Mouse (Mus musculus) forelimb bud, embryonic 11.5 days (tissue): ENCODE measurements around the gene Rcc2.

ENCODE experiments used
- DNase-seq: peaks from one replicate; pipeline ENCODE4 v3.0.0-alpha.2; 2012; ENCODE audit warnings: low read depth, low spot score

The Rcc2 gene

DNA sequence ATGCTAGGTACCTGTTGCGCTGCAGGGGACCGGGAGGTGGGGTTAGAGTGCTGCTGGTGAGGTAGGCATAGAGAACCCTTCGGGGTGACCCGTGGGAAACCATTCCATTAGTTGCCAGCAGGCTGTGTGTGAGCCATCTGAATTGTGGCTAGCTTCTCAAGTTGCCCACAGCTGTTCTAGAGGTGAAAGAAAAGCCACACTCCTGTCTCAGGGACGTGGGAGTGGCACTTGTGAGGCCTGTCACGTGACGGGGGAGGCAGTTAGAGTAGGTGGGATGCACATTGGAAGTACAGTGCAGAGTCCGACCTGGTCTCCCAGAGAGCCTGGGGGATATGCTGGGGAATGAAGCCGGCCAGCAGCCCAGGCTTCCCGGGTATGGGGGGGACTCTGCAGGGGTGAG, 9.3 kb downstream of the Rcc2 start:
- no peak for DNase-seq

DNA sequence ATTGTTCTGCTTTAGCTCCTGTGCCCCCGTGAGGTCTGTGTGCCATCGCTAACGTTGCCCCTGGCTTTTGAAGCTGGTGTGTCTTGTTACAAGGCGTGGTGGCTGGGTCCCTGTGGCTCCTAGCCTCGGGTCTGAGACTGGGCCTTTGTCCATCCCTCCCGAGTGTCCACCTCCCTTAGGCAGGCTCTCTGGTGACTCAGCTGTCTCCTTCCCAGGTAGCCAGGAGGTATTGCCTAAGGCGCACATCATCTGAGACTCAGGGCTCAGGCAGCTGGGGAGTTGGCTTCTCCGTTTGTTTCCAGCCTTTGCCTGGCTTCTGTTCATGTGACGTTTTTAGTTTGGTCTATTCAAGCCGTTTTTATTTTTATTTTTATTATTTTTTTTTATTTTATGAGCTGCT, 10.4 kb downstream of the Rcc2 start:
- DNase-seq, result no peak

DNA sequence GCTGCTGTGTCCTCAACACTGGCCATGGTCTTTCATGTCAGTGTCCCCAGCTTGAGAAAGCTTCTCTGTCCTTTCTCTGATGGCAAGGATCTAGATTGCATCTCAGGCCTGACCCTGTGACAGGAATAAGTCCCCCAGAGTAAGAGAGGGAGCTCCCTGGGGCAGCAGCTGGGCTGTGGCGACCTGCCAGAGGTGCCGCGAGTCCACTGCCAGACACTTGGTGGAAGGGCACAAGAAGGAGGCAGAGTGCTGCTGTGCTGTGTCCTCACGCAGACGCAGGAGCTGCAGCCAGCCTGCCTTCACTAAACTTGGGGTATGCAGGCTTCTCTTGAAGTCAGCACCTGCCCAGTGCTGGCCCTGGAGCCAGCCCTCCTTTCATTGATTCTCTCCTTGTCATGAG, 11.0 kb downstream of the Rcc2 start:
- DNase-seq, result no peak

DNA sequence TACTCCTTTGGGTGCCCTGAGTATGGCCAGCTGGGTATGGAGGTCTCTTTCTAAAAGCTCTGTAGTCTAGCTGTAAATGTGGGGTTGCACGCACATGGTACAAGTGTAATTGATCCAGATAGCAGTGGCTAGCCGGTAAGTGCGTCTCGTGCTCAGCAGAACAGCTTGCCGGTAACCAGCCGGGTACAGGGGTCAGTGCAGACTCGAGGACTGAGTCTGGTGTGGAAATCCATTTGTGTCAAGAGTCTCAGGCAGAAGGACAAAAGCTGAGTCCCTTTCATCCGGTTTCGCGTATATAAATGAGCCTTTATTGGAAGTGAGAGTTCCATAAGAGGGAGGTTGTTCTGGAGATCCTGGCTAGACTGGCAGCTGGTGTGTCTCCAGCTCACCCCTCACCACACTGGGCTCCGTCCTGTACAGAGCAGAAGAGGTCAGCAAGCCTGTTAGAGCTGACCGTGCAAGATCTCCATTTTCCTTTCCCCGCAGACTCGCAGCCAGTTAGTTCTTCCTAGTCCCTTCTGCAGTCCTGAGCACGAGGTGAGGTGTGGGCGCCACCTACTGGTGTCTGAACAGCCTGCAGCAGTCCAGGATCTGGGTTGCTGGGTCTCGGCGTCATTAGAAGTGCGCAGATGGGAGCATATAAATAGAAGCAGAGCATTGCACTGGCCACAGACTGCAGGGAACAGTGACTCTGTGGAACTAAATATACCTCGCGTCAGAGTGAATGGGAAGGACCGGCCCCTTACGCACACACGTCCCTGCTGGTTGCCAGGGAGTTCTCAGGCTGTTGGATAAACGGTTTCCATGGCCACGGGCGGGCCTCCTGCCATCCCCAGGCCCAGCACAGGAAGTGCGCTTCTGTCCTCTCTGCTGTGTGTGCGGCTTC, 13.4 kb downstream of the Rcc2 start:
- DNase-seq, result peak; percentile 85

DNA sequence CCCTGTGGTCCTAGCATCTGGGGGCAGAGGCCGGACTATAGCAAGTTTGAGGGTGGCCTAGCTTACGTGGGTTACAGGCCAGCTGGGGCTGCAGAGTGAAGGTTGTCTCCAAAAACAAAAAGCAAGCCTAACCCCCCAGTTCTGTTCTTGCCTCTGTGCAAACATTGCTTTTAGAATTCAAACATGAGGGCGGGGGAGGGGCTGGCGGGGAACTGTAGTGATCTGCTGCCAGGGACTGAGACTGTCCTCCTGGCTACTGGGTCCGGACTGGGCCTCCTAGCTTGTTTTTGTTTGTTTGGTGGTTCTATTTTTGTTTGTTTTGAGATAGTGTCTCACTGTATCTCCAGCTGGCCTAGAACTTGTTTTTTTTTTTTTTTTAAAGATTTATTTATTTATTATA, 14.2 kb downstream of the Rcc2 start:
- DNase-seq, result no peak

DNA sequence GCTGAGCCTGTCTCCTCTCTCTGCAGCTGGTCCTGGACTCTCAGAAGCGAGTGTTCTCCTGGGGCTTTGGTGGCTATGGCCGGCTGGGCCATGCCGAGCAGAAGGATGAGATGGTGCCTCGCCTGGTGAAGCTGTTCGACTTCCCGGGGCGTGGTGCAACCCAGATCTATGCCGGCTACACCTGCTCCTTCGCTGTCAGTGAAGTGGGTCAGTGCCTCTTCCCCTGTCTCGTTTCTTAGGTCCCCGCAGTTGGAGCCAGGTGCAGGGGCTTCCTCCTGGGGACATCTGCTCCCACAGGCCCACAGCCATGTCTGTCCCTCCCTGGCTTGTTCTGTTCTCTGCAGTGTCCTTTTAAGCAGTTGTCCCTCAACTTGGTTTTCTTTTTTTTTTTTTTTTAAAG, 16.7 kb downstream of the Rcc2 start:
- DNase-seq, result no peak

DNA sequence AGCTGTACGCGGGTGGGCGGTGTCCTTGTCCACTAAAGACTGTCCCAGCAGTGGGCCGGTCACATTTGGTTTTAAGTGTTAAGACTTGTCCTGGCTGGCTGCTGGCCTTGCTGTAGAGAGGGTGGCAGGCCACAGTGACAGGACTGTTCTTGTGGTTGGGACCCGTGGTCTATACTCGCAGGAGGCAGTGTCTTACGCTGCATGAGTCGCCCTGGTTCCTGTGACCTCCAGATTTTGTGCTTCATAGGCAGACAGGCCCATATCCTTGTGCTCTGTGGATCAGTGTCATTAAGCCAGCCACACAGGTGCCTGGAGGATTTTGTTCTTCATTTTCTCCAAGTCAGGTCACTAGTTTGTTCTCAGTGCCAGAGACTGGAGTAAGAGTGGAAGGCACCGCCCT, 18.1 kb downstream of the Rcc2 start:
- no peak for DNase-seq

DNA sequence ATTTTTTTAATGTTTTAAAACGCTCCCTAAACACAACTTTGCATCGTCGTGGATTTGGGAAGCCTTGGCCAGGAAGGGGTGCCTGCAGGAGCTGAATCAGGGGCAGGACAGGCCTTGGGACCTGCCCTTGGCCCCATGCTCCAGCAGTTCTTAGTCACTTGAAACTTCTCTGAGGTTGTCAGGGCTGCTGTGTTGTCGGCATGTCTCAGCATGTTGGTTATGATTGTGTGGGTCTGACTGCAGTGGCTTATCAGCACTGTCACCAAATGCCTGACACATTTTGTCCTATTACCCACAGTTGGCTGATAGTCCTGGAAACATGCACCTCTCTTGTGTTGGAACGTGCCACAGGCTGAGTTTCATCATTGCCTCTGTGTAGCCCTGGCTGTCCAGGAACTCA, 19.8 kb downstream of the Rcc2 start:
- DNase-seq, result no peak

DNA sequence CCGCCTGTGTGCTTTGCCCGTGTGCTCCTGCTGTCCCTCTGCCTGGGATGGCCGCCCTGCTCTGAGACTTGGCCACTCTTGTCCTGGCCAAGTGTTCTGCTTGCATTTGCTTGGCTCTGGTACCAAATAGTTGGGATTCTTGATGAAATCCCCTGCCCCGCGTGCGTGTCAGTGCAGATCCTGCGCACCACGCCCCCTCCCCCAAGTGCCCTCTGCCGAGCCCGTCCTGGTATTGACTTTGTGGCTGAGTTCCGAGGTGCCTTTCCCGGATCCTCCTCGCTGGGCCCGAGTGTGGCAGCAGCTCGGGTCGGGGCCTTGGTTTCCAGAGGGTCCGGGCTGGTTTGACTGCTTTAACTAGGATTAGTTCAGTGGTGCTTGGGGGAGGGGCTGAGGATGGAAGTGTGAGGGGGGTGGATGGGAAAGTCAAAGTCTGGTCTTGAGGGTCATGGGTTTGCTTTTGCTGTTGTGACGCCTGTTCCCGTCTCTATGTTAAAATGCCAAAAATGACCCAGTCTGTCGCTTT, 21.7 kb downstream of the Rcc2 start:
- DNase-seq, result no peak

DNA sequence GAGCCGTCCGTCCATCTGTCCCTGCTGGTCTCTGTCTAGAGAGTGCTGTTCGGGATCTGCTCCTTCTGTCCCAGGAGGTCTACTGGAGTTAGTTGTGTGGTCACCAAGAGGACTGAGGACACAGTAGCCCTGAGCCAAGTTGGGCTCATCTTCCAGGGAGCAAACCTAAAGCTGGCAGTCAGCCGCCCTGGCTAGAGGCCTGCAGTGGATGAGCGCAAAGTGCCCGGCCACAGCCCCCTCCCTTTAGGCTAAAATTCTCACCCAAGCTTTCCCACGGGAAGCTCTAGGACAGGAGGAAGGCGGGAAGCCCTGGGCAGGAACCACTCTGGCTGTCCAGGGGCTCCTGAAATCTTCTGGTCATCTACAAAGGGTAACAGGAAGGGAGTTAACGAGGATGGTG, 22.4 kb downstream of the Rcc2 start:
- no peak for DNase-seq

DNA sequence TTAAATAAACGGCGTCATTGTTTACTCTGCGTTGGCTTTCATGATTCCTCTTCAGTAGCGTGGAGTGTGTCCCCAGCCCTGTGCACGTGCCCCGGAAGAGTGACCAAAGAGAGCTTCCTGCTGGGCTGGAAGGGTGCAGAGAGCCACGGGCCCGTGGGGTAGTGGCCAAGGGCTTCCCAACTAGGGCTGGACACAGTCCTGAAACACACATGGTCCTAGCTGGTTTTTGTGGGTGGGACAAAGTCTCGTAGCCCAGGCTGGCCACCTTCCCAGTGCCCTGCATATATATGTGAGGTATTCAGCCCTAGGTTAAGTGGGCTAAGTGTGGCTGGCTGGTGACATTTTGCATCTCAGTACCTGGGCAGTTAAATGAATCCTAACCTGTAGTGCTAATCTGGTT, 22.9 kb downstream of the Rcc2 start:
- DNase-seq, result no peak

DNA sequence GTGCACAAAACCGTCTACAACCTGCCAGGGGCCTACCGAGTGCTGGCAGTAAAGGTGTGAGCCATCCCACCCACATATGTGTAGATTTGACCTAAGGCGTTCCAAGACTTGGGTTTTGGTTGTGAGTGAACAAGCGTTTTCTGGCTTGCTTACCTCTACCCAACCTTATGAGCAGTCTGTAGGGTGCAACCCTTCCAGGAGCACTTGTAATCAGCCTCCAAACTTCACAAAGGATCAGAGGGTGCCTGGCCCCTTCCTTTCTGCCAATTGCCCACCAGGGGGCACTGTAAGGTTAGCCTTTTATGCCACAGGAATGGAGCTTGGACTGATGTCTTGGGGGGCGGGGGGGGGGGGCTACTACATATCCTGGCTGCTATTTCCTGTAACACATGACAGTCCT, 23.5 kb downstream of the Rcc2 start:
- peak; percentile 61 for DNase-seq

DNA sequence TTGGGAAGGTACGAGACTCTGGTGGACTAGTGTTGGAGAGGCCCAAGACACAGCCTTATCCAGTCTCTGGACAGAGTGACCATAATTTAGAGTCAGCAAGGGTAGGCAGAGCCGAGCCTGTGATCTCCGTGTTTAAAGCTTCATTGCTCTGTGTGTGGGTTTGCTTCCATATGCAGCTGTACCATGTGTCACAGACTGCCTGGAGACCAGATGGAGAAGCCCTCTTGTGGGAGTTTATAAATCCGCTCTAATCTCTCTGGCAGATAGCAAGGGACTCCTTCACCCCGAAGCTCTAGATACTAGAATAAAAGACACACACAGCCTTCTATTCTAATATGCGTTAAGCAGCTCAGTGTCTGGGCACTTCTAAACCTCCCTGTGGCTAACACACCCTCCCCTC, 24.4 kb downstream of the Rcc2 start:
- DNase-seq, result no peak

DNA sequence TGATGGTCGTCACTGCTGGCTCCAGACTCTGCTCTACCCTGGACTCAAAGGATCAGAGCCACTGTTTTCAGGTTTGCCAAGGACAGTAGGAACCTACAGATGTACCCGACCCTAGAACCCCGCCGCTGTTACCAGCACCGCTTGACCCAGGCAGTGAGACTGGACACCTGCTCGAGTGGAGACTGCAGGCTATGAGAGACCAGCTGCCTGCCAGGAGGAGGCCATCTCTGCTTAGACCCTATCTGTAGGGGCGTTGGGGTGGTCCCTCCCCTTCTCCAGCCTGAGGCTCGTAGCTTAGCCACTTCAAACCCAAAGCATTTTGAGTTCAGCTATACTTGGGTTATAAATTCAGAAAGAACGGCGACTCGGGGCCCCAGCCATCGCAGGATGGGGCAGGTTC, 26.6 kb downstream of the Rcc2 start:
- DNase-seq, result no peak

DNA sequence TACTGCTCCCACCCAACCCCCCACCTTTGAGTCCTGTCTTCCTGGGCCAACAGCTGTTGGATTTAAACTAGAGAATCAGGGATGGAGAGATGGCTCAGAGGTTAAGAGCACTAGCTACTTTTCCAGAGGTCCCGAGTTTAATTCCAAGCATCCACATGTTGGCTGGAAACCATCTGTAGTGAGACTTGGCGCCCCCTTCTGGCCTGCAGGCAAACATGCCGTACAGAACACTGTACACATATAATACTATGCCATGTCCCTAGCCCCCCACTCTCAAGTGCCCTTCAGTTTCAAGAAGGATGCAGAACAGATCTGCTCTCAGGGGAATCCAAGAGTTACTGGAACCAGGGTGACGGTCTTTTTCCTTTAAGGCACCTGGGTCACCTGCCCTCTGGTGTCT, 31.3 kb downstream of the Rcc2 start:
- DNase-seq, result no peak

DNA sequence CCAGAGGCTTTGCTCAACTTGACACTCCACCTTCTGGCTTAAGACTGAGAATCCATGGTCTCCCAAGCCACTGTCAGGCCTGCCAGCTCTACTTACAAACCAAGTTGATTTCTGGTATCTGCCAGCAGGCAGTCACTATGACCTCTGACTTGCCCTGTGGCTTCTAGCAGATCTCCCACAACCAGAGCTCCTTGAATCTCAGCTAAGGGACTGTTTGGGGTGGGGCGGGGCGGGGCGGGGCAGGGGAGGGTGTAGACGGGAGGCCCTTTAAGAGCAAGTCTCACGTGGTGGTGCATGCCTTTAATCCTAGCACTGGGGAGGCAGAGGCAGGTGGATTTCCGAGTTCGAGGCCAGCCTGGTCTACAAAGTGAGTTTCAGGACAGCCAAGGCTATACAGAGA, 32.5 kb downstream of the Rcc2 start:
- no peak for DNase-seq

DNA sequence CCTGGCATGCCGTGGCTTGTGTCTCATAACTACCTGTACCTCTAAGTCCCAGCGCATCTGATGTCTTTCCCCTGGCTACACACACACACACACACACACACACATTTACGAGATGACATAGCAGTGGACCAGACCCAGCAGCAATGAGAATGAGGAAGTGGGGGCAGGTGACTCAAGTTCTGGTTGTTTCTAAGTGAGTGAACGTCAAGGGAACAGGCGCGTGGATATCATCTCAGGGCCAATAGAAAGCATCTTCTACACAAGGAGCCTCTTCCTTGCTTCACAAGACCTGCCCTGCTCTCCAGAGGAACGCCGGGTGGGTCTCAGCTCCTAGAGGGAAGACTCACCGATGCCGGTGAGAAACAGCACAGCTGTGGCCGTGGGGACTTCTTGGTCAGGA, 40.3 kb downstream of the Rcc2 start:
- DNase-seq, result no peak

DNA sequence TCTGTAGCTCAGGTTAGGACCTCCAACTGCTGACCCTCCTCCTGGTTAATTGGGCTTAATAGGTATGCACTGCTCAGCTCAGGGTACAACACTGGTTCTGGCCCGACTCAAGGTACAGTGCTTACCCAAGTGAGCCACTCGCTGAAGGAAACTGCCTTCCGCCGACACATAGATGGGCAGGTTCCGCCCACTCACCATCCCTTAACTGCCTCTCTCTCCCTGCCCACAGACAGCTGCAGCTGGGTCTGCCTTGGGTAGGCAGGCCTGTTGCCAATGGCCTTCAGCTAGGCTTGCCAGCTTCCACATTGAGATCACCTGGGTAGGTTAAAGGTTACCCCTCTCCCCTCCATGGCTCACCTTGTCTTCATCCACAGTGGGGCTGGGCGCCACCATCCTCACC, 41.1 kb downstream of the Rcc2 start:
- DNase-seq, result no peak

DNA sequence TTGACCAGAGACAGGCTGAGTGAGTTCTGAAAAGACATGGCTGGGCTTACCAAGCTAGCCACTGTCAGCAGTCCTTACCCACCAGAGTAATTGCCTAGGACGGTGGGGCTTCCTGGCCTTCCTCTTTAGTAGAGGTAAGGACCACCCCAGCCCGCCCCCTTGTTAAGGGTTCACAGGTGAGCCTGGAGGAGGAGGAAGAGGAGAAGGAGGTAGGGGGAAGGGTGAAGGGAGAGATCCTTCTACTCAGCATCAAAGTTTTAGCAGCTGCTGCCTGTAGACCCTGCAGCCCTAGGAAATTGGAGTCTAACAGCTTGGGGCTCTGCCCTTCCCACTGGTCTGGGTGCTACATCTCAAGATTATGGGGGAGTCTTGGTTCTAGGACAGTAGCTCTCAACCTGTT, 42.2 kb downstream of the Rcc2 start, which contains the start of gene Padi6:
Gene Padi6 (minus strand): TSS at position 101 of the 400 bp plus-strand sequence.
- no peak for DNase-seq

DNA sequence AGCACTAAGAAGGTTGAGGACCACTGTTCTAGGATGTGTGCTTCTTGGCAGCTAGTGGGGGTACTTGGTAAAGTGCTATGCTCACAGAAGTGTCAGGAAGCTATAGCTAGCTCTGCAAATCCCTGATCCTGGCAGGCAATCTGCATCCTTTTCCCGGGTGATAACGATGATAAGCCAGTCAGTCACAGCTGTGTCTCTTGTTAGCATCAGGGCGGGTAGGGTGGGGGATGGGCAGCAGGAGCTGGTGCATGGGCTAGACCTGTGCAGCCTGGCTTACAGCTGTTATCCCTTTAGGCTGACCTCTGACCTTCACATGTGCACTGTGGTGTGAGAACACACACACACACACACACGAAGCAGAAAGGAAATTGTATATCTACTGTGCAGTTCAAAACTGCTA, 42.7 kb downstream of the Rcc2 start:
- no peak for DNase-seq

DNA sequence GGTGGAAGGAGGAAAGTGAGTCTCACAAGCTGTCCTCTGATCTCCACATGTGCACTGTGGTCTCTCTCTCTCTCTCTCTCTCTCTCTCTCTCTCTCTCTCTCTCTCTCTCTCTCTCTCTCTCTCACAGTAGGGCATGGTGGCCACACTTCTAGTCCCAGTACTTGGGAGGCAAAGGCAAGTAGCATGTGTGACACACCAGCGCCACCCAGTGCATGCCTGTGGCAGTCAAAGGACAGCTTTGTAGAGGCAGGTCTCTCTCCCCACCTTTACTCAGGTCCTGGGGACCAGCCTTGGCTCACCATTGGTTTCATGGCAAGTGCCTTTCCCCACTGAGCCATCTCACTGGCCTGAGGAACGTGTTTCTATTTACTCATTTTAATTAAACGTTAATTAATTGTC, 44.3 kb downstream of the Rcc2 start:
- peak; percentile 49 for DNase-seq

DNA sequence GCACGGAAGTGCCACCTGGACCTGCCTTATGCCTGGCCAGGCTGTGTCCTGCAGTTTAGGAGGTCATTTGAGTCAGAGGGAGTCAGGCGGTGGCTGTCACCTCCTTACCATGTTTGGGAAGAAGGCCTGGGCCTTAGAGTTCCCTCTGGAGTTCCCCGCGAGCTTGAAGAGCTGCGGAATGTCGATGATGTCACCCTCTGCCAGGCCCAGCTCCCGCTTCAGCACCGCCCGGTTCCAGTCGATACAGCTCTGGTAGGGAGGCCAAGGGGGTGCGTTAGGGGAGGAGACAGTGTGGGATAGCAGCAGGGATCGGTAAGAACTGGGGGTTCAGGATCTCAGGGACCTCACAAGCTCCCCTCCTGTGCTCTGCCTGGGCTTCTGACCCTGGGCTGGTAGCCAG, 47.6 kb downstream of the Rcc2 start:
- DNase-seq, result no peak

DNA sequence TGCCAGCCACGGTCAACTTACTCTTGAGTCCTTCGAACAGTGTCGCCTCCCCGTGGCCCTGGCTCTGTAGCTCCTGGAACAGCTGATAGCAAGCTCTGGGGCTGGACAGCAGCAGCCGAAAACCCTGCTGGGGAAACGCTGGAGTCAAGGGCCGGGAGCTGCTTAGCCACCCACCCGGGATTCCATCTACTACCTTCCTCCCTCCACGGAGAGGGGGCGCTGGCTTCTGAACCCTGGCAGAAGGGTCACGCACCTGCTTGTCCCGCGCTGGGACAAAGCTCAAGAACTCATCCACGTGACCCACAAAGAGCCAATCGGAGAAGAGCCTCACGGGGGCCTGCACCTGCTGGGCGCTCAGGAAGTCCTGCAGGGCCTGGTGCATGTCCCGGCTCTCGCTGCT, 50.0 kb downstream of the Rcc2 start:
- peak; percentile 27 for DNase-seq

DNA sequence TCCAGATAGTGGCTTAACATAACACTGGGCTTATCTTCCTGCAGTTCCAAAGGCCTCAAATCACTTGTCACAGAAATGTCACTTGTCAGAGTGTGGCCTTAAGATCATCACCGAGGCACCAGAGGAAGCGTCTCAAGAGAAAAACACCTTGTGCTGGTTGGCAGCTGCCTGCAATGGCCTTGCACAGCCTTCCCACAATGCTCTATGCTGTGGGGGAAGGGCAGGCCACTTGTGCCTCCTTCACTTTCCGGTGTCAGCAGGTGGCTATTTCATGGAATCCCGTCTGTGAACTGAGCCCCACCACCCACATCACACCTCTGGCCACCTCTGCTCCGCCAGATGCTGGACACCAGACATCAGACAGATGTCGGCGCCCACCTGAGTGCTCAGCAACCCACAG, 53.0 kb downstream of the Rcc2 start:
- peak; percentile 34 for DNase-seq
